Mouse (Mus musculus): ENCODE data around the gene Abcc5.

Abcc5 gene

GRCm38 (mm10) chr16:20357837-20358236 is 68.4 kb downstream of the Abcc5 start:
- no peak for DNase-seq

- no peak for DNase-seq
Measured at GRCm38 (mm10) chr16:20354762-20355161, 71.4 kb downstream of the Abcc5 start.

DNA sequence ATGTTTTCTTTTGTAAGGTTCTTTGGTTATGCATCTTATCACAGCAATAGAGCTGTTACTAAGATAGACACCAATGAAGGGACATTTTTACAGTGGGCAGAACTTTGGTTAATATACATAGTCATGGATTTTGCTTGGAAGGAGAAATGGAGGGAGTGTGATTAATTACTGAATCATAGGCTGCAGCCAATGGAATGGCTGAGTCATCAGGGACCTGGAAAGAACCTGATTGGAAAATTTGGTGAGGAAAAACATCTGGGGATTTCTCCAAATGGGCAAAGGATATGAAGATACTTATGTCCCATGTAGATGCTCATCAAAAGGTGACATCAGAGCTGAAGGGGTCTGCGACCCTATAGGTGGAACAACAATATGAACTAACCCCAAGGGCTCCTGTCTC is 72.2 kb downstream of the Abcc5 start:
- no peak for DNase-seq

DNA sequence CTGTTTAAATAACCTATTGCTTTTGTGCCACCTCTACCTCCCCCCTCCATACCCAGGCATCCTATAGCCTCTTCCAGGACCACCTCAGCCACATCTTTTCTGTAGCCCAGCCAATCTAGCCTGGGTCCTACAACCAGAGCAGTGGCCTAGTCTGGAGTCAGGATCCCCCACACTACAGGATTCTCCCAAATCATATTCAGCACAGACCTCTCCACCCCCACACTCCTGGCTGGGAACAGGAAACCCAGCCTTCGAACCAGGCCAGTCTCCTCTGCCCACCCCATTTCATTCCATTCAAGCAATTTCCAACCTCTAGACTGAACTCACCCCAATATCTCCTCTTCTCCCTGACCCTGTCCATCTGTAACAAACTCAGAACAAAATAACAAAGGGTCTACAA is 80.7 kb downstream of the Abcc5 start:
- no peak for DNase-seq

GRCm38 (mm10) chr16:20338616-20339015 is 87.6 kb downstream of the Abcc5 start:
- no peak for DNase-seq

GRCm38 (mm10) chr16:20334918-20335317 is 91.3 kb downstream of the Abcc5 start:
- no peak for DNase-seq

DNA sequence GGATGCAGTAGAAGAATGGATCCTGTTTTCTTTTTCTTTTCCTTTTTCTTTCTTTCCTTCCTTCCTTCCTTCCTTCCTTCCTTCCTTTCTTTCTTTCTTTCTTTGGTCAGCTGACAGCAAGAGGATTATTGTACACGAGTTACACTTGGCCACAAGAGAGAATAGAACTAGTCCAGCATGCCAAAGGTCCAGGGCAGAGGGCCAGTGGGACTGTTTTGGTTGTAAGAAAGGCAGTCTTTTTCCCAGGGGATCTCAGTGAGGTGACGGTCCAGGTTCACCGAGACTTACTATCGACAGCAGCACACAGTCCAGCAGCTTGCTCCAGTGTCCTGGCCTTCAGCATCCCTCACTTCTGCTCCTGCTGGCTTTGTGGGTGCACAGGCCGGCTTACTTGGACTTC is 97.9 kb downstream of the Abcc5 start:
- DNase-seq, result no peak

DNA sequence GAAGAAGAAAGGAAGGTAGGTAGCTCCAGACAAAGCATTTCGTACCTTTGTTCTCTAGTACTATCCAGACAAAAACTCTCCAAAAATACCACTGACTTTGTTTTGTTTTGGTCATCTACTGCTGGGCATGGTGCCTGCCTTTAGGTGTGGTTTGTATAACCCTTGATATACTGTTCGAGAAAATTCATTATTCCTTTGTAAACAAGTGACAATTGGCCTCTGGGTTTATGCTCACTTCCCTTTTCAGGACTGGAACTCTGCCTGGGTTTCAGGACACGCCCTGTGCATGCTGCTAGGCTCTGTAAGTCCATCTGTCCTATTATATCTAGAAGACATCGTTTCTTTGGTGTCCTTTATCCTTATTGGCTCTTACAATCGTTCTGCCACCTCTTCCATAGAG is 100.9 kb downstream of the Abcc5 start, which contains the start of gene Cyp2ab1:
Gene Cyp2ab1 (minus strand): TSS at position 119 of the 400 bp plus-strand sequence.
- no peak for DNase-seq

GRCm38 (mm10) chr16:20323907-20324306 is 102.3 kb downstream of the Abcc5 start:
- DNase-seq, result no peak

DNA sequence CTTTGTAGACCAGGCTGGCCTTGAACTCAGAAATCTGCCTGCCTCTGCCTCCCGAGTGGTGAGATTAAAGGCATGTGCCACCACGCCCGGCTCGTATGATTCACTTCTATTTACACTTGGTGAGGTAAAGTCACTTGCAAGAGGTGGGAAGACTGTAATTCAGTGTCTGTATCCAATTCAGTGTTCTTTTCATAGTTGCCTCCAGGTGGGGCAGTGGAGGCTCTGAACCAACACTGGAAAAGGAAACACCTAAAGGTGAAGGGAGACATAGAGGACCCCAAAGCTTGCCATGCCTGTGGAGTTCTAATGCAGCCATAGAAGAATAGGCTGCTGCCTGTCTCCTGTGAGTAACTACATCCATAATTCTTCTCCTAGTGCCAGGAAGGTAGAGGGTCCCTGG is 103.9 kb downstream of the Abcc5 start:
- no peak for DNase-seq

DNA sequence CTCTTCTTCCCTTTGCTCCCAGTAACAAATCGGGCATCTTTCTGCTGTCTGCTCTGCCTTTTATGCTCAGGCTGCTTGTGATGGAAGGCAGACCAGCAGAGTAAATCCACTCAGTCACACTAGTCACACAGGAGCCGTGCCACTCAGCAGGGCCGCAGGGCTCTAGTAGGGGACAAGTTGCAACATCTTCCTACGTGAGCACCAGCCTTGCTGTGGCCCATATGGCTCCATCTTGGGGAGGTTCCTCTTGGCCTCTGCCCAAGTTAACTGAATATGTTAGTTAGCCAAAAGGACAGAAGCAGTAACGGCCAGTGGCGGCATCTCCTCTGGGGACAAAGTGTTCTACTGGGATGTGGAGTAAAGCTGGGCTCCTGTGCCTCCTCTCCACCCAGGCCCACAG is 109.4 kb downstream of the Abcc5 start:
- DNase-seq, result no peak

DNA sequence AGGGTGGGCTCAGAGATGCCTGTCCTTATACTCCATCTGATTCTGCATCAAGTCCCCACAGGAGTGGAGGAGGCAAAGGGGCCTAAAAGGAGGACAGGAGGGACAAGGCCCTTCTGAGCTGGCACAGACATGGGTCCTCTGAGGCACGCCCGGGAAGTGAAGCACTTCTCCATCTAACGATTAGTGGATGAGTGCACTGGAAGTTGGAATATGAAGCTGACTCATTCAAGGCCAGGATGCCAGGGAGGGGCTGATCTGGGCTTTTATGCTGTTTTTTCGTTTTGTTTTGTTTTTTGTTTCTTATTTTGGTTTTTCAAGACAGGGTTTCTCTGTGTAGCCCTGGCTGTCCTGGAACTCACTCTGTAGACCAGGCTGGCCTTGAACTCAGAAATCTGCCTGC is 110.9 kb downstream of the Abcc5 start:
- DNase-seq, result no peak

GRCm38 (mm10) chr16:20312272-20312671 is 113.9 kb downstream of the Abcc5 start:
- DNase-seq, result no peak

- peak; percentile 88 for DNase-seq
Measured at GRCm38 (mm10) chr16:20301770-20302649, 124.2 kb downstream of the Abcc5 start, which contains the start of gene Parl. Parl (minus strand) TSS chr16:20302387.

DNA sequence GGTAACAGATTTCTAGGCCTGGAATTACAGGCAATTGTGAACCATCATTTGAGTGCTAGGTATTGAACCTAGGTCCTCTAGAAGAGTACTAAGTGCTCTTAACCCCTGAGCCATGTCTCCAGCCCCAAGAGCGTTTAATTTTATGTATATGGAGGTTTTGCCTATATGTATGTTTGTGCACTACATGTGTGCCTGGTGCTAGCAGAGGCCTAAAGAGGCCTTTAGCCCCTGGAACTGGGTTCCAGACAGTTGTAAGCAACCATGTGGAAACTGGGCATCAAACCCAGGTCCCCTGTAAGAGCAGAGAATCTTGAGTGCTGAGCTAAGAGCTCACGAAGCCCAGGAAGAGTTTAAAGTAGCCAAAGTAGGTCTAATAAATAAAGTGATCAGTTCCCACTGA is 126.1 kb downstream of the Abcc5 start:
- no peak for DNase-seq

Data from kidney, postnatal 14 days (tissue).